Mouse (Mus musculus): ENCODE results near the gene Zfp651. TPM values are rescaled to one million over a fixed set of nuclear protein-coding genes. Genes with fewer than 3 reads are reported as not detected.

The Zfp651 gene
- polyA plus RNA-seq, 1 experiment: 101 TPM

DNA sequence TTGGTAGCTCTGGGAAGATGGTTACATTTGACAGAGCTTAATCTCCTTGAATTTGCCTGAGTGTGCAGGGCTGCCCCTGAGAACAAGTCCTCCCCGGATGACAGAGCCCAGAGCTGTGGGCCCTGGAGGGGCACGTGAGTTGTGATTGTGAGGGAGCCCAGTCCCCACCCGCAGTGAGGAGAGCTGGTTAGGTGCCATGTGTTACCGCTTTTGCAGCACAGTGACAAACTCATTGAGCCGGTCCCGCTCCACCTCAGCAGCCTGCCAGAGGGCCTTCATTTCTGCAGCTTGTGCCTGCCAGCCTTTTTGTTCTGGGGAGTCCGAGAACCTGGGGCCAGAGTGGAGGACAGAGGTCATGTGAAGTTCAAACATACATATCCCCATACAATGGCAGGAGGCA is 48.8 kb downstream of the Zfp651 start:
- no peak for DNase-seq (ENCODE audit: extremely low spot score in 1 of 2, low spot score in 1 of 2)

DNA sequence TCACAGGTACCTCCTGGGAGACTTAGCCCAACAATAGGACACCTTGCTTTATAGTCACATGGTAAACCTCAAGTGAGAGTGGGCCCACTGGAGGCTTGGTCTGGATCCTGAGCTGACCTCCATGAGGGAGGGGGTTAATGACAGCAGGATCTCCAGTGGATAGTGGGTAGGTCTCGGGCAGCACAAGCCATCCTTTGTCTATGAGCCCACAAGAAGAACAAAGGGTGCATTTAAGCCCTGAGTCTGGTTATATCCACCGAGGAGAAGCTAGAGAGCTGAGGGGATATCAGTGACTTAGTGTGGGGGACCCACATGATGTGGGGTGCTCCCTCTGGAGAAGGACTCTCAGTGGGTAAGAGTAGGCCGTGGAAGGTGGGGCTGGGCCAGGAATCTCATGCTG is 49.4 kb downstream of the Zfp651 start:
- DNase-seq (ENCODE audit: extremely low spot score in 1 of 2, low spot score in 1 of 2): no peak

DNA sequence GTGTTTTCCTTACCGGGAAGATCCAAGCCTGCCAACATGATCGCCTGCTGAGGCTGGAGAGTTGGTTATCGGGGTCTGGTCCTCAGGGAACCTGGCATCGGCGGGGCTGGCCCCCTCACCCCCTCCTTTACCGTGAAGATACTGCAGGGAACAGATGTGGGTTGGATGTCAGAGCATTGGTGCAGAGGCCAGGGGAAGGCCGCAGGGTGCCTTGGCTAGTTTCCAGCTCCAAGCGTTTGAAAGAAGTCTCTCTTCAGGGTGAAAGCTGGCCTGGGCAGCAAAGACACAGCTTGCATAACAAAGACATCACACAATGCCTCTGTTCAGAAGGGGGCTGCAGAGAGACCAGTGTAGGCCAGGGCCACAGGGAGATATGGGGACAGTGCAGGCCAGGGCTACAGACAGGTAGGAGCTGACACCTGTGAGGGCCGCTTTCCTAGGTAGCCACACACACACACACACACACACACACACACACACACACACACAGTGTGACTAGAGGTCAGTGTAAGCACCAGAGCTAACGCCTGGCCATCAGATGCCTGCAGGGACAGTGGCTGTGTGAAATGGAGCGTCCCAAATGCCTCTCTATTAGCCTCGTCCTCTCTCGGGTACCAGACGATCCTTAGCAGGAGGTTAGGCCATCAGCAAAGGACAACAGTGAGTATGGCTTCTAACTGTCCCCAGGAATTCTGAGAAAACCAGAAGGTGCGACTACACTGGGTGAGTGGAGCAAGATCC is 51.1 kb downstream of the Zfp651 start:
- peak in 1 of 2 experiments; percentile 73 for DNase-seq (ENCODE audit: extremely low spot score in 1 of 2, low spot score in 1 of 2)

DNA sequence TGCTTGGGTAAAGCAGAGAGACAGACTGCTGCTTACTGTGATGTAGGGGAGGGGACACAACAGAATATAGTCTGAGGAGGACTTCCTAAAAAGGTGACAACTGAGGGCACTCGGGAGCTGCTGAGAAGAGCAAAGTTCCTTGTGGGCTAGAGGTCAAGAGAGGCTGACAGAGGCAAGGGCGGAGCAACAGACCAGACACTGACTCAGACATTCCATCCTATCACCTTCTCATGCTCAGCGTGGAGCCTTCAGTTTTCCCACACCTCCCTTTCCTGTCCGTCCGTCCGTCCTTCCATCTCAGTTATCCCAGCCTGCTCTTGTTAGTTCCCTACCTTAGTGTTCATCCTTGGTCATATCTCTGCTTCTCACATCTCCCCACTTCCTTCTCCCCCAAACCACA is 56.1 kb downstream of the Zfp651 start:
- no peak for DNase-seq (ENCODE audit: extremely low spot score in 1 of 2, low spot score in 1 of 2)

DNA sequence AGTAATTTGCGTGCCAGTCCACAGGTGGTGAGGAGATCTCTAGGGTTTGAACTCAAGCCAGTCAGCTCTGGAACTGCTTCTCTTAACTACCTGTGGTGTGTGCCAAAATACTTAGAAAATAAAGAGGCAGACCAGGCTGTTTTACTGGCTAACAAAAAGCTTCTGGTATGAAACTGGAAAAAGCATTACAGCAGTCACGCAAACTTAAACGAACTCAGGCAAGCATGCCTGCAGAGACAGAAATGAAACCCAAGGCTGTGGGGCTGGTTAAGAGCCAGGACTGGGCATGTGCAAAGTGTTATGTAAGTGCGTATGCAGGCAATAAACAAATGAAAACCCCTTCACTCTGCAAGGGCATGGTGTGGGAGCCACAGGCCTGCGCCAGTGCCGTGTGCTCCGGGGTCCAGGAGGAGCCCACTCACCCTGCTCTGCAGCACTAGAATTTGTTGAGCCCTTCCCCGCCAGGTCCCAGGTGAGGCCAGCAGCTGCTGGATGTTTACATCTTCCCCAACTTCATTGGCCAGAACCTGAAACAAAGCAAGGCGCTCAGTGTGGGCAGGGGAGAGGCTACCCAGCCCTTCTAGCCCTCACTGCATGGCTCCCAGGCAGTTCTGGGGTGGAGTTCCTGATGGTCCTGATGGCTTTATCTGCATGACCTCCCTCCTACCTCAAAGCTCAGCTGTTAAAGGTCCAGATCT is 60.1 kb downstream of the Zfp651 start:
- DNase-seq (ENCODE audit: extremely low spot score in 1 of 2, low spot score in 1 of 2): no peak

DNA sequence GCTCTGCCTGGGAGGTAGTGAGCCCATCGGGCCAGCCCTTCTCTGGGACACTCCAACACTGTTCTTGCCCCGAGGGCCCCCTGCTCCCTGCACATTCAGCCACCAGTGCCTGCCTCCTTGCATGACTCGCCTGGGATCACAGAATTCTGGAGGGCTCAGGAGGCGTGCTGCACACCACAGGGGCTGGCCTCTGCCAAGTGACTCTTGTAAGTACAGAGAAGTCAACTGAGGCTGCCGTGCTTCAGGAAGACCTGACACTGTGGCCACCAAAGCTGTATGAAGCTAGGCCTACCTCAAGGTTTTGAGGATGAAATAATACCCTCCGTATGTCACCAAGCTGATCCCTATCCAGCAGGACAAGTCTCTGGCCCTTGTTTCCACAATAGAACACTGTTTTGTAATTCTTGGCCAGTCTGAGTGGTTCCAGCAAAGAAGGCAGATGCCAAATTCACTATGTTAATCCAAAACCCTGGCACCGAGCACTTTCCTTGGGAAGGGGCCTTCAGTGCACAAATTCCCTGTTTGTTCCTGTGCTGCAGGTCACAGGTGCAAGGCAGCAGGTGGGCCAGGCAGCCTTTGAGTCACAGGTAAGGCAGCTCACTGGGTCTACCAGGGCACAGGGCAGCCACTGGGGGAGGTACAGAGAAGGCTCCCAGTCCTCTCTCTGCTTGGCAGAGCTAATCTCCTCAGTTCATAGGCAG is 60.8 kb downstream of the Zfp651 start:
- DNase-seq (ENCODE audit: extremely low spot score in 1 of 2, low spot score in 1 of 2): no peak

DNA sequence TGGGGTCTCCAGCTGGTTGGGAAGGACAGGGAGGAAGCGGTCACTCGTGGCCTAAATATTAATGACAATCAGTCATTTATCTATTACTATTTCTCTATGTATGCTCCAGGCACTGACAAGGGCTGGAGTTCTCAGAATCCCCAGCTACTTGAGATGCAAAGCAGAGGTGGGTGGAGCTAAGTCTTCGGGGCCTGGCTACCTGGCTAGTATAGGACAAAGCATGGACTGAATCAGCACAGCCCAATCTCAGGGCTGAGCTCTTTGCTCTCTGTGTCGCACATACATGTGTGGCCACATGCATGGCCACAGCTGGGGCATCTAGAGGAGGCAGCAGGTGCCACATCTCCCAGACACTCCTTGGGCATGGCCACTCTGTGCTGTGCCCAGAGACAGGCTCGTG is 61.6 kb downstream of the Zfp651 start:
- no peak for DNase-seq (ENCODE audit: extremely low spot score in 1 of 2, low spot score in 1 of 2)

Other genes starting within 250 kb of the Zfp651 start
- gene Lyzl4, start 117.2 kb upstream of the Zfp651 start, polyA plus RNA-seq (2012; rRNA removed): 0.54 and 1.3 TPM in 2 replicates
- 15.4 and 16.9 TPM in 2 replicates for gene Vipr1, start 116.6 kb upstream of the Zfp651 start, polyA plus RNA-seq (2012; rRNA removed)
- gene Sec22c, start 53.8 kb upstream of the Zfp651 start, polyA plus RNA-seq (2012; rRNA removed): 14.6 and 16.9 TPM in 2 replicates
- gene Ss18l2, start 49.0 kb upstream of the Zfp651 start, polyA plus RNA-seq (2012; rRNA removed): 101 and 118 TPM in 2 replicates
- 133 and 161 TPM in 2 replicates for gene Nktr, start 40.2 kb upstream of the Zfp651 start, polyA plus RNA-seq (2012; rRNA removed)
- 10.1 and 11.4 TPM in 2 replicates for gene Klhl40, start 18.3 kb downstream of the Zfp651 start, polyA plus RNA-seq (2012; rRNA removed)
- 17.7 and 19.6 TPM in 2 replicates for gene Hhatl, start 33.2 kb downstream of the Zfp651 start, polyA plus RNA-seq (2012; rRNA removed)
- gene Ccdc13, start 80.1 kb downstream of the Zfp651 start, polyA plus RNA-seq (2012; rRNA removed): 12.1 and 12.6 TPM in 2 replicates
- 82.0 and 93.0 TPM in 2 replicates for gene Higd1a, start 99.0 kb downstream of the Zfp651 start, polyA plus RNA-seq (2012; rRNA removed)
- 2.6 and 3.3 TPM in 2 replicates for gene Ackr2, start 139.0 kb downstream of the Zfp651 start, polyA plus RNA-seq (2012; rRNA removed)
- gene Cyp8b1, start 157.0 kb downstream of the Zfp651 start, polyA plus RNA-seq (2012; rRNA removed): not detected in 2 replicates
- 6.2 and 7.4 TPM in 2 replicates for gene Fam198a, start 191.7 kb downstream of the Zfp651 start, polyA plus RNA-seq (2012; rRNA removed)
- 27.7 and 32.3 TPM in 2 replicates for gene Pomgnt2, start 237.8 kb downstream of the Zfp651 start, polyA plus RNA-seq (2012; rRNA removed)

Measured in frontal cortex, adult 2 months (tissue).